9 mouse cellular contexts compared by ENCODE assay signal in the genomic region with DNA sequence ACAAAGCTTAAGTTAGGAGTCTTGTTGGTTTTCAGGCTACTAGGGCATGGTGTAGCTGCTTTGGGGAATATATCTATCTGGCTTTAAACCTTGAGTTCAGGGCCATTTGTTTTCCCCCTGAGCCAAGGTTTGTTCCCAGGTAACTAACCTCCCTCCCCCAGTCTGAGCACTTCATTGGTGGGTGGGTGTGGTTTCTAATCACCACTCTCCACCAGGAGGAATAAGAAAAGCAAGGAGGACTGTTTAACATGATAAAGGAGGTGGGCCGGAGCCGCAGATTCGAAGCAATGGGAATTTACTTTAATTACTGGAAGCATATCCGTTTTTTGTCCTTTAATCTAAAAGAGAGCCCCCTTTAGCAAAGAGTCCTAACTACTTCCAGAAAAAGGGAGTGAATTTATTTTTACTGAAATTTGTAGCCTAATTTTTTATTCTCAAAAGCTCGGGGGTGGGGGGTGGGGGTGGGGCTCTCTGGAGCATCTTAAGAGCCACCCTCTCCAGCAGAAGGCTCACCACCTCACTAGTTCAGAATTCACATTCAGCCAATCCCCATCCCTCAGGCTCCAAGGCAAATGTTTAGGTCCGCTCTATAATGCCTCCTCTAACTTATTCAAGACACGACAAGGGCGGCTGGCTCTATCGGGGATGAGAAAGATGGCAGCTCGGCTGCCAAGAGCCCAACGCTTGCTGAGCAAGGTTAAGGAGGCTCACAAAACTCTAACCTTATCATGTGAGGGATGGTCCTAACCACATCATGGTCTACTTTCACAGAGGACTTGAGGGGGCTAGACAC. TPM values are rescaled to one million over a fixed set of nuclear protein-coding genes. Genes with fewer than 3 reads are reported as not detected.
A peak's percentile ranks its signal among the peaks of the same experiment; 100 is the strongest.
DNase-seq lines count a peak whose midpoint lies in the region; ATAC-seq and TF ChIP-seq lines count a peak whose summit lies in the region.
"Had no signal": no experiment of that assay in that cellular context is flagged by ENCODE, and none has a peak within 500 bp of the region (broad histone marks: within the 10 kb centered on the region; RNA-seq: fewer than 3 reads in every experiment).

No protein-coding gene starts in this region.

- H3K4me1 ChIP-seq in kidney, embryonic 16.5 days (ENCODE audit: insufficient read depth, low read length): peaks cover 36% of the 10 kb centered on the region
- peaks cover 3% of the 10 kb centered on the region; the same call in 1 of the 2 replicates for H3K4me1 ChIP-seq in intestine, postnatal 0 days (replicated peaks; ENCODE audit: control insufficient read depth, insufficient read depth, low read length)
- H3K4me1 ChIP-seq in neural tube, embryonic 15.5 days: peaks cover 36% of the 10 kb centered on the region

- WGBS in kidney, embryonic 16.5 days: 39% methylated on average over 11 of the region's 11 CpGs
- 32% methylated on average over 11 of the region's 11 CpGs for WGBS in intestine, postnatal 0 days
- WGBS in neural tube, embryonic 15.5 days: 23% methylated on average over 11 of the region's 11 CpGs

- no peaks in the 10 kb centered on the region for H3K9me3 ChIP-seq in kidney, embryonic 16.5 days (ENCODE audit: low read length)
- H3K9me3 ChIP-seq in intestine, postnatal 0 days (ENCODE audit: control insufficient read depth): no peaks in the 10 kb centered on the region
- H3K9me3 ChIP-seq in neural tube, embryonic 15.5 days (replicated peaks): no peaks in the 10 kb centered on the region

- no peak overlapping the region for H3K9ac ChIP-seq in kidney, embryonic 16.5 days (replicated peaks; ENCODE audit: low read length)
- no peak overlapping the region for H3K9ac ChIP-seq in intestine, postnatal 0 days (ENCODE audit: low read depth, low read length)
- H3K9ac ChIP-seq in neural tube, embryonic 15.5 days (replicated peaks): no peak overlapping the region

- H3K36me3 ChIP-seq in kidney, embryonic 16.5 days (ENCODE audit: insufficient read depth, low read length): 0 out of 2 replicates have a peak, but pooled peaks cover 6% of the 10 kb centered on the region
- peaks cover 15% of the 10 kb centered on the region; the same call in 1 of the 2 replicates for H3K36me3 ChIP-seq in intestine, postnatal 0 days (ENCODE audit: control insufficient read depth, insufficient read depth)
- no peaks in the 10 kb centered on the region for H3K36me3 ChIP-seq in neural tube, embryonic 15.5 days

- TF ChIP-seq CTCF in intestine, postnatal 0 days (IDR thresholded peaks at IDR 0.05; ENCODE audit: low read depth): no peak

- H3K4me2 ChIP-seq in kidney, embryonic 16.5 days (replicated peaks; ENCODE audit: low read depth, low read length): 0 out of 2 replicates have a peak overlapping the region, but pooled peaks have one; percentile 95
- H3K4me2 ChIP-seq in intestine, postnatal 0 days (replicated peaks; ENCODE audit: low read depth): peak overlapping the region; percentile 94
- peak overlapping the region; percentile 13; the same call in 1 of the 2 replicates for H3K4me2 ChIP-seq in neural tube, embryonic 15.5 days

- H3K4me3 ChIP-seq in kidney, embryonic 16.5 days (ENCODE audit: low read length): no peak overlapping the region
- H3K4me3 ChIP-seq in intestine, postnatal 0 days (ENCODE audit: low read depth, low read length): peak overlapping the region; percentile 81
- no peak overlapping the region for H3K4me3 ChIP-seq in neural tube, embryonic 15.5 days (replicated peaks)

- DNase-seq in kidney, adult 11 months: no peak
- peak; percentile 86 for DNase-seq in c-Kit-positive CD71-positive TER-119-positive erythroid progenitor cells, embryonic 14.5 days (ENCODE audit: low spot score)
- no peak for DNase-seq in natural killer cell, adult 2 months (ENCODE audit: low spot score in 2 of 2)
- DNase-seq in urinary bladder, adult 18-20 months (ENCODE audit: low spot score in 2 of 2): no peak
- DNase-seq in cerebellum, adult 18-20 months: no peak

- ATAC-seq in kidney, embryonic 16.5 days (ENCODE audit: low FRiP score, low TSS enrichment): no peak
- ATAC-seq in intestine, postnatal 0 days: no peak
- no peak for ATAC-seq in neural tube, embryonic 15.5 days (ENCODE audit: low FRiP score)
- ATAC-seq: Patski had no signal

- H3K27ac ChIP-seq in kidney, embryonic 16.5 days (ENCODE audit: low read length): no peak overlapping the region
- H3K27ac ChIP-seq in intestine, postnatal 0 days (ENCODE audit: low read depth, low read length): no peak overlapping the region
- no peak overlapping the region for H3K27ac ChIP-seq in neural tube, embryonic 15.5 days (replicated peaks)

- peaks cover 23% of the 10 kb centered on the region for H3K27me3 ChIP-seq in kidney, embryonic 16.5 days (ENCODE audit: insufficient read depth, low read length)
- no peaks in the 10 kb centered on the region for H3K27me3 ChIP-seq in intestine, postnatal 0 days (replicated peaks; ENCODE audit: control insufficient read depth, insufficient read depth, low read length)
- peaks cover 64% of the 10 kb centered on the region for H3K27me3 ChIP-seq in neural tube, embryonic 15.5 days (replicated peaks)
- H3K27me3 ChIP-seq: Patski had no signal

RNA-seq across cellular contexts. Expression of gene Fzd5, which starts 3.9 kb away (rescaled TPM):
- 2.1 and 2.4 TPM in 2 replicates for polyA plus RNA-seq in kidney, embryonic 16.5 days (2015; fragmentation: Nextera tagmentation; extraction: Ambion mirVana)
- 4.7 and 5.6 TPM in 2 replicates for polyA plus RNA-seq in intestine, postnatal 0 days (2015; fragmentation: Nextera tagmentation; extraction: Ambion mirVana)
- polyA plus RNA-seq in neural tube, embryonic 15.5 days (2015; fragmentation: Nextera tagmentation; extraction: Ambion mirVana): 0.26 and 0.74 TPM in 2 replicates

RNA-seq across cellular contexts. Expression of gene Ccnyl1, which starts 43.4 kb away (rescaled TPM):
- 4.1 and 5.0 TPM in 2 replicates for polyA plus RNA-seq in kidney, embryonic 16.5 days (2015; fragmentation: Nextera tagmentation; extraction: Ambion mirVana)
- 5.1 and 5.5 TPM in 2 replicates for polyA plus RNA-seq in intestine, postnatal 0 days (2015; fragmentation: Nextera tagmentation; extraction: Ambion mirVana)
- 3.7 and 3.9 TPM in 2 replicates for polyA plus RNA-seq in neural tube, embryonic 15.5 days (2015; fragmentation: Nextera tagmentation; extraction: Ambion mirVana)

Comparison
In these comparisons a context has a peak if more than half of its experiments do, and no peak if none do; other contexts are left out.
1. H3K4me2 ChIP-seq: peak in every context shown above with its lines; median percentile 95 in kidney, embryonic 16.5 days; 94 in intestine, postnatal 0 days; 13 in neural tube, embryonic 15.5 days.